ENCODE assay signal across 20 mouse cellular contexts in genomic region chr9:119055336-119055735, GRCm38 (mm10).
DNase-seq lines count a peak whose midpoint lies in the region; TF ChIP-seq lines count a peak whose summit lies in the region.
"Had no signal": no experiment of that assay in that cellular context is flagged by ENCODE, and none has a peak within 500 bp of the region (broad histone marks: within the 10 kb centered on the region; RNA-seq: fewer than 3 reads in every experiment).

No protein-coding gene starts in this region.

- peaks cover 8% of the 10 kb centered on the region for H3K9me3 ChIP-seq in E14TG2a.4 (ENCODE audit: low read length)

- DNase-seq in CD4-positive helper T cell, adult 2 months (ENCODE audit: low read depth, low spot score) = peak; percentile 51
- peak; percentile 56 for DNase-seq in induced T-regulatory cell, adult 2 months (ENCODE audit: low read depth)
- no peak for DNase-seq in kidney, adult 11 months
- DNase-seq in kidney, postnatal 14 days = no peak
- DNase-seq in thymus, postnatal 36 days = no peak
- DNase-seq: adrenal gland, adult 2 months; adrenal gland, adult 8-10 months; adrenal gland, postnatal 10 days; adrenal gland, postnatal 14 days; adrenal gland, postnatal 25 days; adrenal gland, postnatal 36 days; B cell, adult 2 months; cerebellum, adult 11 months; cerebellum, adult 11-12 months; cerebellum, adult 18-20 months; cerebellum, adult 2 months; cerebellum, adult 8-10 months had no signal

- peaks cover 63% of the 10 kb centered on the region for H3K4me1 ChIP-seq in E14TG2a.4 (replicated peaks; ENCODE audit: low read depth, low read length)

- no peaks in the 10 kb centered on the region for H3K36me3 ChIP-seq in E14TG2a.4 (ENCODE audit: insufficient read depth, low read length)
- H3K36me3 ChIP-seq: G1E had no signal

- peaks cover 53% of the 10 kb centered on the region for H3K27me3 ChIP-seq in E14TG2a.4 (ENCODE audit: insufficient read depth, low read length)
- H3K27me3 ChIP-seq: Patski had no signal

- TF ChIP-seq CTCF in E14TG2a.4 (conservative IDR thresholded peaks at IDR 0.05; ENCODE audit: low read length) = no peak

- 0 out of 2 replicates have a peak overlapping the region, but pooled peaks have one; percentile 5 for H3K4me3 ChIP-seq in E14TG2a.4 (replicated peaks; ENCODE audit: low read length)

Comparison
In these comparisons a context has a peak if more than half of its experiments do, and no peak if none do; other contexts are left out.
1. DNase-seq: peak in CD4-positive helper T cell, adult 2 months (single experiment) and induced T-regulatory cell, adult 2 months (single experiment); none in kidney, adult 11 months (single experiment), kidney, postnatal 14 days (single experiment) and thymus, postnatal 36 days (0 of 2).